Mouse (Mus musculus) heart, postnatal 0 days (tissue): ENCODE data around the gene Insyn1.

Source experiments
- CTCF ChIP-seq: IDR thresholded peaks from 2 replicates; pipeline ENCODE4 v1.5.1; 2016; ENCODE audit warnings: antibody characterized with exemption, control low read depth, low read depth
- EP300 ChIP-seq: IDR thresholded peaks from 2 replicates; pipeline ENCODE4 v1.6.1; 2016; ENCODE audit warnings: antibody characterized with exemption, low read depth

DNA sequence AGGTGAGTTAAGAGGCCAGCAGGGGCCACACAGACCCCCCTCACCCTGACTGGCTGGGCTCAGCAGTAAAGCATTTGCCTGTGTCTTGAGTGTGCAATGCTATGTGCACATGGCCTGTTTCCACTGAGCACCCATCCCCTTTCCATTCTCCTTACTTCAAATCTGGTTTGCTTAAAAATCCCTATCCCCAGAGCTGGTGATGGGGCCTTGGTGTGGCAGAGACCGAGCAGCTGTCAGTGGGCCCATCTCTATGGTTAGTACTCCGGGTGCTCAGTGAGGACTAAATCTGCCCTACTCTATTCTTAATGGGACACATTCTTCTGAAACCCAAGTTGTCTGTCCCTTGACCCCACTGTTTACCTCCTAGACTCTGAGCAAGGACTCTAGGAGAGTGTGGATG, 2.0 kb downstream of the Insyn1 start:
- TF ChIP-seq CTCF (no peak), EP300 (no peak)
